Mouse (Mus musculus) embryonic facial prominence, embryonic 15.5 days (tissue): ENCODE results near the gene Tbc1d8. TPM values are rescaled to one million over a fixed set of nuclear protein-coding genes. Genes with fewer than 3 reads are reported as not detected.
A peak's percentile ranks its signal among the peaks of the same experiment; 100 is the strongest.

Experiments
- ATAC-seq: fragments of 200-750 bp; cut with Nextera tagmentation; 2 replicates; pipeline ENCODE4 v1.8.0; 2017; ENCODE audit warnings: low read depth, moderate TSS enrichment; ENCODE audit not compliant: insufficient number of reproducible peaks, low FRiP score, low TSS enrichment
- H3K27ac ChIP-seq: fragments of 300-500 bp; sonication (generic); replicated peaks from 2 replicates; pipeline ENCODE4 v1.5.1; 2015; ENCODE audit warnings: mild to moderate bottlenecking, inconsistent platforms
- H3K27me3 ChIP-seq: fragments of 300-500 bp; sonication (generic); 2 replicates; pipeline ENCODE4 v1.6.1; 2015; ENCODE audit warnings: inconsistent platforms
- H3K36me3 ChIP-seq: fragments of 300-500 bp; sonication (generic); 2 replicates; pipeline ENCODE4 v1.6.1; 2015; ENCODE audit warnings: mild to moderate bottlenecking, inconsistent platforms
- H3K4me1 ChIP-seq: fragments of 300-500 bp; sonication (generic); 2 replicates; pipeline ENCODE4 v1.6.1; 2015; ENCODE audit warnings: inconsistent platforms
- H3K4me2 ChIP-seq: fragments of 300-500 bp; sonication (generic); replicated peaks from 2 replicates; pipeline ENCODE4 v1.6.1; 2015; ENCODE audit warnings: mild to moderate bottlenecking, inconsistent platforms
- H3K4me3 ChIP-seq: fragments of 300-500 bp; sonication (generic); replicated peaks from 2 replicates; pipeline ENCODE4 v1.5.1; 2015; ENCODE audit warnings: mild to moderate bottlenecking, inconsistent platforms
- H3K9ac ChIP-seq: fragments of 300-500 bp; sonication (generic); 2 replicates; pipeline ENCODE4 v1.6.1; 2015; ENCODE audit warnings: inconsistent platforms
- H3K9me3 ChIP-seq: fragments of 300-500 bp; sonication (generic); replicated peaks from 2 replicates; pipeline ENCODE4 v1.6.1; 2016; ENCODE audit warnings: inconsistent platforms
- WGBS: fragments of 180-500 bp; shearing (Covaris S2); methylation state at CpG from one replicate; pipeline ENCODE4 v1.1.7; 2015; 5-methylcytosine and 5-hydroxymethylcytosine counted together
- polyA plus RNA-seq: library from polyadenylated mRNA; unstranded; fragments of >200 nt; fragmentation: Nextera tagmentation; extraction: Ambion mirVana; gene quantifications from 2 replicates; pipeline ENCODE4 v1.2.1, GENCODE M21; 2015

The Tbc1d8 gene
- polyA plus RNA-seq, 1 experiment from 2014 or later, result 12.7 TPM

- Histone ChIP-seq H3K4me2 (no peak overlapping the region), H3K27me3 (no peaks in the 10 kb centered on the region), H3K4me3 (no peak overlapping the region), H3K27ac (no peak overlapping the region), H3K36me3 (peaks cover 23% of the 10 kb centered on the region), H3K9ac (no peak overlapping the region), H3K4me1 (no peaks in the 10 kb centered on the region), H3K9me3 (no peaks in the 10 kb centered on the region)
- ATAC-seq, result no peak
- WGBS, result 90% methylated on average over 9 of the region's 9 CpGs
These were observed 101.8 kb downstream of the Tbc1d8 start for GRCm38 (mm10) chr1:39376726-39377240.

- Histone ChIP-seq H3K9ac (no peak overlapping the region), H3K27ac (no peak overlapping the region), H3K4me2 (no peak overlapping the region), H3K27me3 (no peaks in the 10 kb centered on the region), H3K9me3 (no peaks in the 10 kb centered on the region), H3K4me1 (no peaks in the 10 kb centered on the region), H3K36me3 (peaks cover 29% of the 10 kb centered on the region), H3K4me3 (no peak overlapping the region)
- 69% methylated on average over 7 of the region's 7 CpGs for WGBS
- ATAC-seq, result no peak
These were observed 102.4 kb downstream of the Tbc1d8 start for GRCm38 (mm10) chr1:39376121-39376520.

GRCm38 (mm10) chr1:39374231-39374809 lies 104.2 kb downstream of the Tbc1d8 start:
- peaks cover 47% of the 10 kb centered on the region for H3K36me3 ChIP-seq
- ATAC-seq, result no peak
- WGBS, result 89% methylated on average over 5 of the region's 5 CpGs

DNA sequence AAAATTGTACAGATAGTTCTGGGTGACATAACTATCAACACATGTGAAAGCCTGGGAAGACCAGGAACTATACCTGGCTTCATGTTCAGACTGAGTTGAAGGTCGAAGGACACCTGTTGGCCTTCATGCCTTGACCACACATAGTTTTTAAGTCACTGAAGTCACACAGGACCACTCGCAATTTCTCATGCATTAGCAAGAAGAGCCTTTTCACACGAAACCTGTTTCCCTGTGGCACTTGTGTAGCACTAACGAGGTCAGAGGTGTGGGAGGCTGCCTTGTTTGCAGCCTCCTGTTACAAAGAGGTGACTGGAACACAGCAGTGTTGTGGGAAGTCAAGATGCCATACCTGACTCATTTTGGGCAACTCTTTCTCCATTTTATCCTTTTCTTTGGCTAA lies 105.2 kb downstream of the Tbc1d8 start:
- no peaks in the 10 kb centered on the region for H3K27me3 ChIP-seq
- peaks cover 47% of the 10 kb centered on the region for H3K36me3 ChIP-seq
- peaks cover 10% of the 10 kb centered on the region for H3K4me1 ChIP-seq
- no peaks in the 10 kb centered on the region for H3K9me3 ChIP-seq
- no peak overlapping the region for H3K9ac ChIP-seq
- no peak for ATAC-seq
- 71% methylated on average over 4 of the region's 4 CpGs for WGBS
- H3K27ac ChIP-seq, result no peak overlapping the region
- H3K4me3 ChIP-seq, result no peak overlapping the region
- no peak overlapping the region for H3K4me2 ChIP-seq

More at GRCm38 (mm10) chr1:39374231-39374809, 104.2 kb downstream of the Tbc1d8 start:
- no peaks in the 10 kb centered on the region for H3K9me3 ChIP-seq
- H3K27ac ChIP-seq, result no peak overlapping the region
- no peaks in the 10 kb centered on the region for H3K27me3 ChIP-seq
- no peak overlapping the region for H3K9ac ChIP-seq
- no peak overlapping the region for H3K4me2 ChIP-seq
- no peak overlapping the region for H3K4me3 ChIP-seq
- peaks cover 3% of the 10 kb centered on the region for H3K4me1 ChIP-seq

- Histone ChIP-seq H3K27ac (no peak overlapping the region), H3K9me3 (no peaks in the 10 kb centered on the region), H3K27me3 (no peaks in the 10 kb centered on the region), H3K4me3 (no peak overlapping the region), H3K4me1 (peaks cover 10% of the 10 kb centered on the region), H3K9ac (no peak overlapping the region), H3K4me2 (no peak overlapping the region), H3K36me3 (peaks cover 47% of the 10 kb centered on the region)
- no peak for ATAC-seq
- 74% methylated on average over 8 of the region's 8 CpGs for WGBS
These were observed 106.2 kb downstream of the Tbc1d8 start for GRCm38 (mm10) chr1:39372220-39372843.

DNA sequence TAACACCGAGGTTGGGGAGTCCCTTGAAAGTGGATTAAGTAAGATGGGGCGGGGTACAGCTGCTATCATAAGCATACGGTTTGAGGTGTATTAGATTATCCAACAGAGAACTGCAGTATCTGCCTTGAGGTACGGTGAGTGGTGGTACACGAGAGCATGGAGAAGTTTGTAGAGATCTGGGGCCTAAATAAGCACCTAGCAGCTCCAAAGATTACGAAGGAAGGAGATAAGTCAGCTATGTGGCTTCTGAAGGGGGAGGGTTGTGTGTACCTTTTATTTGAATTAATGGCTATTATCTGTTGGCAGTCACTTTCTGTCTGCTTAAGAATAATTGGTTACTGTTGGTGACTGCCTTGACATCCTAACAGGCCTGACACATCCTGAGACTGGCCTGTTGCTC lies 108.1 kb downstream of the Tbc1d8 start:
- Histone ChIP-seq H3K4me2 (no peak overlapping the region), H3K9me3 (no peaks in the 10 kb centered on the region), H3K36me3 (peaks cover 47% of the 10 kb centered on the region), H3K9ac (no peak overlapping the region), H3K27ac (no peak overlapping the region), H3K27me3 (no peaks in the 10 kb centered on the region), H3K4me3 (no peak overlapping the region), H3K4me1 (peaks cover 18% of the 10 kb centered on the region)
- no peak for ATAC-seq
- WGBS, result 85% methylated on average over 6 of the region's 6 CpGs

GRCm38 (mm10) chr1:39368267-39368841 lies 110.2 kb downstream of the Tbc1d8 start:
- Histone ChIP-seq H3K4me2 (peak overlapping the region; percentile 72), H3K36me3 (peaks cover 40% of the 10 kb centered on the region), H3K4me1 (peaks cover 18% of the 10 kb centered on the region), H3K9ac (peak overlapping the region; percentile 91), H3K27me3 (no peaks in the 10 kb centered on the region), H3K4me3 (peak overlapping the region; percentile 81), H3K27ac (peak overlapping the region; percentile 95), H3K9me3 (no peaks in the 10 kb centered on the region)
- no peak for ATAC-seq
- WGBS, result under 1% methylated on average over 34 of the region's 34 CpGs

DNA sequence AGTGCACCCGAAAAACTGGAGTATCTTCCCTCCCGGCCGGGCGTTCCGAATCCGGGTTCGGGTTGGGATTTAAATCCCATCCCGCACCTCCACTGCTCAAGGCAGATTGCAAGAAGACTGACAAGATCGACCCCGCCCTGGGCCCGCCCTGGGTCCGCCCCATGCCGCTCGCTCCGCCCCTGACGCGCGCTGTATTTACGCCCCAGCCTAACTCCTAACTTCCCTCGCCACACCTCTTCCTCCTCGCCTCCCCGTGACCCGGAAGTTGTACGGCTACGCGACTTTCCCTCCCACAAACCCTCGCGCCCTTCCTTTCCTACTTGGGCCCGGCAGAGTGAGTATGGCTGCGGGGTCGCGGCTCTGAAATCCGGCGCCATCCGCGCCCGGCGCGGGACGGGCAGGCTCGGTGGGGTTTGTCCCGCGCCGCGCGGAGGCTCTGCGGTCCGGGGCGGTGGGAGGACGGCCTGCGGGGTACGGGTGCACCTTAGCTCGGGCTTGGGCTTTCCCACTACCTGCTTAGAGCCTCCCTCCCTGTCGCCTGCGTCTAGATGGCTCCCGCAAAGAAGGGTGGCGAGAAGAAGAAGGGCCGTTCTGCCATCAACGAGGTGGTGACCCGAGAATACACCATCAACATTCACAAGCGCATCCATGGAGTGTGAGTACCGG lies 110.8 kb downstream of the Tbc1d8 start, which contains the start of gene Rpl31:
TSS of gene Rpl31 (plus strand) at position 242 of the 666 bp plus-strand sequence.
- Histone ChIP-seq H3K4me3 (peak within 1 kb of the TSS; percentile 81), H3K4me2 (peak within 1 kb of the TSS; percentile 72), H3K27me3 (no peaks in the 10 kb centered on the region), H3K4me1 (peaks cover 18% of the 10 kb centered on the region), H3K36me3 (peaks cover 34% of the 10 kb centered on the region), H3K27ac (peak within 1 kb of the TSS; percentile 95), H3K9ac (peak within 1 kb of the TSS; percentile 91), H3K9me3 (no peaks in the 10 kb centered on the region)
- peak; percentile 99 for ATAC-seq
- under 1% methylated on average over 62 of the region's 62 CpGs for WGBS

DNA sequence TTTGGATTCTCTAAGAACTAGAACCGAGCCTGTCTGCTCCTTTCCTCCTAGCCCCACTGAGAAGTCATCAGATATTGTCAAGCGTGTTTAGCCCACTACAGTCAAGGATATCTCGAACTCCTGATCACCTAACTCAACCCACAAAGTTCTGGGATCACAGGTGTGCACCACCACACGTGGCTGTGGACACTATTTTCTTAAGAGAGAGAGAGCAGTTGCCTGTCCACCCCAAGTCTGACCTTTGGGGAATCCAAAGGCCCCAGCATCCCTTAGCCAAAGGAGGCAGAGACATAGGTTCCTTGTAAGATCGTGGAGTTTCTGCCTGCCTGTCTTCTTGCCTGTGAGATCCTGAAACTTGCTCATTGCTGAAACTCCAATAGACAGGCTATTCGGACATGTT lies 111.5 kb downstream of the Tbc1d8 start:
- Histone ChIP-seq H3K27me3 (peaks cover 2% of the 10 kb centered on the region; the same call in 1 of the 2 replicates), H3K9me3 (no peaks in the 10 kb centered on the region), H3K36me3 (peaks cover 27% of the 10 kb centered on the region), H3K4me2 (peak overlapping the region; percentile 59), H3K9ac (peak overlapping the region; percentile 23; the same call in 1 of the 2 replicates), H3K27ac (peak overlapping the region; percentile 82), H3K4me3 (peak overlapping the region; percentile 81), H3K4me1 (peaks cover 18% of the 10 kb centered on the region)
- 23% methylated on average over 6 of the region's 6 CpGs for WGBS
- ATAC-seq, result no peak

DNA sequence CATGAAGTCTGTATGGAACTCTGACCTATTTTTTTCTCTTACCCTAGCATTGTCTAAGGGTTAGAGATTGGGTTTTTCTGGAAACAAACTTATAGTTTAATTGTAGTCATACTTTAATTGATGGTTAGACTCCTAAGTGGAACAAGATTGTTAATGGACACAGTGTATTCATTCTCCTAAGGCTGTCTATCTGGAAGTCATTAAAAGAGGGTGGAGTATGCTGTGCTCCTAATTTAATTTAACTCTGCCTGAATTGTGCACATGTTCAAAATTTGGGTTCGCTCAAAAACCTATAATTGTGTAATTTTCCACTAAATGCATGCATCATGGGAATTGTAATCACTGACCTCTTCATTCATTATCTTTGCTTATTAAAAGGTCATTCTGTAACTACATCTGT lies 113.0 kb downstream of the Tbc1d8 start:
- Histone ChIP-seq H3K27ac (no peak overlapping the region), H3K9me3 (no peaks in the 10 kb centered on the region), H3K4me3 (no peak overlapping the region), H3K4me2 (no peak overlapping the region), H3K9ac (no peak overlapping the region), H3K27me3 (peaks cover 6% of the 10 kb centered on the region; the same call in 1 of the 2 replicates), H3K36me3 (peaks cover 12% of the 10 kb centered on the region), H3K4me1 (peaks cover 22% of the 10 kb centered on the region)
- no peak for ATAC-seq
- 38% methylated on average over 1 of the region's 1 CpGs for WGBS

- no peaks in the 10 kb centered on the region for H3K9me3 ChIP-seq
- 39% methylated on average over 7 of the region's 7 CpGs for WGBS
- no peaks in the 10 kb centered on the region for H3K36me3 ChIP-seq
- ATAC-seq, result no peak
- H3K4me1 ChIP-seq, result peaks cover 12% of the 10 kb centered on the region
- no peak overlapping the region for H3K27ac ChIP-seq
- no peak overlapping the region for H3K9ac ChIP-seq
- peaks cover 6% of the 10 kb centered on the region; the same call in 1 of the 2 replicates for H3K27me3 ChIP-seq
- no peak overlapping the region for H3K4me2 ChIP-seq
- H3K4me3 ChIP-seq, result no peak overlapping the region
These were observed 116.1 kb downstream of the Tbc1d8 start for GRCm38 (mm10) chr1:39362515-39362893.
